Mouse (Mus musculus) MEL (cell line): ENCODE results near the gene Tgm3. TPM values are rescaled to one million over a fixed set of nuclear protein-coding genes. Genes with fewer than 3 reads are reported as not detected.

Experiments used
- DNase-seq: peaks from one replicate; pipeline ENCODE4 v3.0.0; 2011; ENCODE audit warnings: low read depth, low spot score
- H3K27ac ChIP-seq: 2 replicates; pipeline ENCODE4 v1.5.1; 2012; ENCODE audit warnings: low read depth, mild to moderate bottlenecking, control low read depth, low read length, moderate library complexity; ENCODE audit not compliant: control insufficient read depth
- H3K27me3 ChIP-seq, 2 experiments: fragments of 150-350 bp in 1 of 2; sonication (generic) in 1 of 2; 2 replicates each; pipeline ENCODE4 v1.6.1; 2012; ENCODE audit warnings: low read length in 2 of 2, mild to moderate bottlenecking in 2 of 2, improper control_type of control experiment in 1 of 2, moderate library complexity in 1 of 2; ENCODE audit not compliant: insufficient read depth in 2 of 2, control insufficient read depth in 1 of 2
- H3K36me3 ChIP-seq, 2 experiments: 2 replicates each; pipeline ENCODE4 v1.6.1; 2012 to 2014; ENCODE audit warnings: low read length in 2 of 2, improper control_type of control experiment in 1 of 2, inconsistent platforms in 1 of 2, mild to moderate bottlenecking in 1 of 2; ENCODE audit not compliant: insufficient read depth in 2 of 2, control insufficient read depth in 1 of 2
- H3K4me1 ChIP-seq, 2 experiments: fragments of 150-350 bp in 1 of 2; sonication (generic) in 1 of 2; 2 replicates each; pipeline ENCODE4 v1.6.1; 2012; ENCODE audit warnings: low read length in 2 of 2, improper control_type of control experiment in 1 of 2, mild to moderate bottlenecking in 1 of 2; ENCODE audit not compliant: insufficient read depth in 2 of 2, control insufficient read depth in 1 of 2
- H3K4me3 ChIP-seq, 2 experiments: fragments of 150-350 bp in 1 of 2; sonication (generic) in 1 of 2; 2 replicates each; pipeline ENCODE4 v1.5.1; 2012; ENCODE audit warnings: low read depth in 2 of 2, low read length in 2 of 2, mild to moderate bottlenecking in 2 of 2, moderate library complexity in 2 of 2, control low read depth in 1 of 2, improper control_type of control experiment in 1 of 2; ENCODE audit not compliant: control insufficient read depth in 1 of 2, insufficient read depth in 1 of 2
- H3K79me2 ChIP-seq: 2 replicates; pipeline ENCODE4 v1.6.1; 2012; ENCODE audit warnings: mild to moderate bottlenecking, low read length, moderate library complexity; ENCODE audit not compliant: control insufficient read depth, poor library complexity, insufficient read depth
- H3K9ac ChIP-seq: 2 replicates; pipeline ENCODE4 v1.6.1; 2012; ENCODE audit warnings: low read depth, mild to moderate bottlenecking, control low read depth, low read length, moderate library complexity; ENCODE audit not compliant: control insufficient read depth, poor library complexity, severe bottlenecking
- H3K9me3 ChIP-seq: fragments of 150-350 bp; sonication (generic); replicated peaks from 2 replicates; pipeline ENCODE4 v1.6.1; 2012; ENCODE audit warnings: mild to moderate bottlenecking, low read length, improper control_type of control experiment, moderate library complexity; ENCODE audit not compliant: insufficient read depth
- CTCF ChIP-seq, 3 experiments: IDR thresholded peaks in 2 of 3; conservative IDR thresholded peaks in 1 of 3; 2 replicates each; pipeline ENCODE4 v1.5.1; 2011 to 2012; ENCODE audit warnings: low read length in 3 of 3, low read depth in 2 of 3, mild to moderate bottlenecking in 2 of 3, improper control_type of control experiment in 1 of 3, inconsistent platforms in 1 of 3, mixed read lengths in 1 of 3, moderate library complexity in 1 of 3; ENCODE audit not compliant: control insufficient read depth in 1 of 3, insufficient read depth in 1 of 3, poor library complexity in 1 of 3, severe bottlenecking in 1 of 3
- E2F4 ChIP-seq: IDR thresholded peaks from 2 replicates; pipeline ENCODE4 v1.6.1; 2011; ENCODE audit warnings: low read depth, low read length, improper control_type of control experiment, borderline replicate concordance
- GABPA ChIP-seq: IDR thresholded peaks from 2 replicates; pipeline ENCODE4 v1.6.1; 2012; ENCODE audit warnings: low read depth, mild to moderate bottlenecking, inconsistent platforms, low read length, improper control_type of control experiment, moderate library complexity
- GATA1 ChIP-seq: IDR thresholded peaks from 2 replicates; pipeline ENCODE4 v1.6.1; 2011; ENCODE audit warnings: low read depth, low read length, improper control_type of control experiment
- KAT2A ChIP-seq: conservative IDR thresholded peaks from 2 replicates; pipeline ENCODE4 v1.6.1; 2012; ENCODE audit warnings: low read depth, low read length, improper control_type of control experiment, inconsistent platforms
- MAX ChIP-seq: IDR thresholded peaks from 2 replicates; pipeline ENCODE4 v1.6.1; 2011; ENCODE audit warnings: low read length, improper control_type of control experiment
- MAZ ChIP-seq: IDR thresholded peaks from 2 replicates; pipeline ENCODE4 v1.6.1; 2012; ENCODE audit warnings: low read depth, mild to moderate bottlenecking, inconsistent platforms, low read length, improper control_type of control experiment
- MEF2A ChIP-seq: IDR thresholded peaks from 2 replicates; pipeline ENCODE4 v1.6.1; 2014; ENCODE audit warnings: low read depth, mild to moderate bottlenecking, inconsistent platforms, low read length, improper control_type of control experiment; ENCODE audit not compliant: poor library complexity, insufficient replicate concordance, severe bottlenecking; ENCODE audit errors: extremely low read depth
- NELFE ChIP-seq: IDR thresholded peaks from 2 replicates; pipeline ENCODE4 v1.6.1; 2011; ENCODE audit warnings: low read depth, low read length, improper control_type of control experiment
- NRF1 ChIP-seq: IDR thresholded peaks from 2 replicates; pipeline ENCODE4 v1.6.1; 2014; ENCODE audit warnings: low read depth, mild to moderate bottlenecking, inconsistent platforms, low read length, improper control_type of control experiment, moderate library complexity; ENCODE audit not compliant: poor library complexity, insufficient read depth, severe bottlenecking
- POLR2A ChIP-seq, 2 experiments: IDR thresholded peaks; 2 replicates each; pipeline ENCODE4 v1.6.1; 2011 to 2012; ENCODE audit warnings: low read length in 2 of 2, mild to moderate bottlenecking in 2 of 2, control low read depth in 1 of 2, improper control_type of control experiment in 1 of 2, low read depth in 1 of 2, moderate library complexity in 1 of 2; ENCODE audit not compliant: control insufficient read depth in 1 of 2, insufficient read depth in 1 of 2, poor library complexity in 1 of 2
- RAD21 ChIP-seq: IDR thresholded peaks from 2 replicates; pipeline ENCODE4 v1.6.1; 2011; ENCODE audit warnings: mild to moderate bottlenecking, low read depth, low read length, improper control_type of control experiment
- RCOR1 ChIP-seq: IDR thresholded peaks from 2 replicates; pipeline ENCODE4 v1.6.1; 2012; ENCODE audit warnings: low read depth, mild to moderate bottlenecking, inconsistent platforms, low read length, improper control_type of control experiment
- SMC3 ChIP-seq: IDR thresholded peaks from 2 replicates; pipeline ENCODE4 v1.6.1; 2011; ENCODE audit warnings: low read depth, low read length, improper control_type of control experiment
- TBP ChIP-seq: IDR thresholded peaks from 2 replicates; pipeline ENCODE4 v1.8.0; 2011; ENCODE audit warnings: low read depth, low read length, improper control_type of control experiment
- TCF12 ChIP-seq: IDR thresholded peaks from 2 replicates; pipeline ENCODE4 v1.6.1; 2014; ENCODE audit warnings: low read depth, mild to moderate bottlenecking, inconsistent platforms, low read length, improper control_type of control experiment, moderate library complexity
- USF1 ChIP-seq: IDR thresholded peaks from 2 replicates; pipeline ENCODE4 v1.6.1; 2014; ENCODE audit warnings: low read depth, mild to moderate bottlenecking, inconsistent platforms, low read length, improper control_type of control experiment, moderate library complexity
- ZC3H11A ChIP-seq: IDR thresholded peaks from 2 replicates; pipeline ENCODE4 v1.6.1; 2012; ENCODE audit warnings: low read depth, mild to moderate bottlenecking, inconsistent platforms, low read length, improper control_type of control experiment
- ZKSCAN1 ChIP-seq: IDR thresholded peaks from 2 replicates; pipeline ENCODE4 v1.6.1; 2012; ENCODE audit warnings: low read depth, mild to moderate bottlenecking, inconsistent platforms, low read length, improper control_type of control experiment, moderate library complexity
- polyA plus RNA-seq, 2 experiments: library from polyadenylated mRNA; stranded (reverse) in 1 of 2; unstranded in 1 of 2; fragments of >175 nt in 1 of 2; fragments of >200 nt in 1 of 2; gene quantifications; 2 replicates each; pipeline versions ENCODE4 v1.2.1 to v1.2.4; 2012; ENCODE audit warnings: low replicate concordance in 2 of 2, low read depth in 1 of 2; ENCODE audit not compliant: insufficient read length in 2 of 2, insufficient read depth in 1 of 2, missing spikeins in 1 of 2
- total RNA-seq: library from RNA; depleted of rRNA; stranded (reverse); fragments of 300-350 nt; gene quantifications from 2 replicates; pipeline ENCODE4 v1.2.3, GENCODE M21; 2012

The Tgm3 gene
- total and polyA plus RNA-seq, 3 experiments, result not detected

DNA sequence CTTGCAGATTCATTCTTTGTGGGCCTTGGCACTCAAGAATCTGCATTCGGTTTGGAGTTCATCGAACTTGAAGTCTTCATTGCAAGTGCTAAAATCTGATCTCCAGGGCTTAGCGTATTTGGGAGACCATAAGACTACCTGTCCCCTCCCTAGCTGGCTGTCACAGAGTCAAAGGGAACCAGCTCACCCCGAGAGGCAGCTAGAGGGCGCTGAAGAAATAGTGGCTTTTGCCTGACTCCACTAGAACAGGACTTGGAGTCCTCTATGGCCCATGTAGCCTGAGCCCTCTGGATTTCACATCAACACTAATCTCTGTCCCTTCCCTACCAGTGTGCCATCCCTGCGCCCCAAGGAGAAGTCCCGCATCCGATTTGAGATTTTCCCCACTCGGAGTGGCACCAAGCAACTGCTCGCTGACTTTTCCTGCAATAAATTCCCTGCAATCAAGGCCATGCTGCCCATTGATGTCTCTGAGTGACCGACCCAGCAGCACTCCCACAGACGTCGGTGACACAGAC lies 35.8 kb downstream of the Tgm3 start:
- no peaks in the 10 kb centered on the region for H3K36me3 ChIP-seq
- no peak overlapping the region for H3K9ac ChIP-seq
- TF ChIP-seq POLR2A (IDR thresholded peaks at IDR 0.05; ENCODE audit: control insufficient read depth in 1 of 2, insufficient read depth in 1 of 2, low read depth in 1 of 2, low read length in 2 of 2, poor library complexity in 1 of 2) (no peak), CTCF (IDR thresholded peaks at IDR 0.05 in 2 of 3, conservative IDR thresholded peaks at IDR 0.05 in 1 of 3; ENCODE audit: control insufficient read depth in 1 of 3, insufficient read depth in 1 of 3, low read depth in 2 of 3, low read length in 3 of 3, poor library complexity in 1 of 3, severe bottlenecking in 1 of 3) (peak in 2 of 3 experiments; percentile 31 to 41; a peak in 4 of 6 replicates), NELFE (no peak), MAZ (no peak), RAD21 (no peak; the same call in 1 of the 2 replicates)
- TF ChIP-seq, all 39 proteins: peak for 1
- Histone ChIP-seq H3K79me2 (no peaks in the 10 kb centered on the region), H3K27me3 (peaks cover 2 to 6% of the 10 kb centered on the region in 2 experiments; a peak in 3 of 4 replicates), H3K4me1 (no peaks in the 10 kb centered on the region), H3K27ac (no peak overlapping the region), H3K4me3 (no peak overlapping the region), H3K9me3 (no peaks in the 10 kb centered on the region)
- no peak for DNase-seq

DNA sequence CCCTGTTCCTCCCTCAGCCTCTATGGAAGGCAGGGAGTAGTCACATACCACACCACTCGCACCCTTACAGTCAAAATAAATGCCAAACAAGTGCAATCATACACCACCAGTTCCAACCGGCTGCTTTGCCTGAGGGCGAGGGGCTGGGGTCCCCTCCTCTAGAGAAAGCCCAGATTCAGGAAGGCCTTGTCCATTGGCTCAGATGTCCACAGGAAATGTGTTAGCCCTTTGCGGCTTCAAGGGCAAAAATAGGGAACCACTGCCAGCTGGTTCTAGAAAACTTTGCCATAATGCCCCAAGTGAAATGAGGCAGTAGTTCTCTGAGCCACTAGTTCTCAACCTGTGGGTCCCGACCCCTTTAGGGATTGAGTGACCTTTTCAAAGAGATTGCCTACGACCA lies 36.6 kb downstream of the Tgm3 start:
- peaks cover 2 to 6% of the 10 kb centered on the region in 2 experiments; a peak in 3 of 4 replicates for H3K27me3 ChIP-seq
- no peak for TF ChIP-seq MAX
- no peak for TF ChIP-seq MEF2A
- TF ChIP-seq ZKSCAN1, result no peak
- no peak for TF ChIP-seq TCF12
- no peak for TF ChIP-seq KAT2A
- no peak for TF ChIP-seq NRF1
- TF ChIP-seq GATA1, result no peak
- no peak for TF ChIP-seq USF1
- H3K79me2 ChIP-seq, result no peaks in the 10 kb centered on the region
- no peak for DNase-seq
- no peak overlapping the region for H3K9ac ChIP-seq
- no peaks in the 10 kb centered on the region for H3K36me3 ChIP-seq
- H3K4me3 ChIP-seq, result no peak overlapping the region
- H3K4me1 ChIP-seq, result no peaks in the 10 kb centered on the region
- H3K27ac ChIP-seq, result no peak overlapping the region
- H3K9me3 ChIP-seq, result no peaks in the 10 kb centered on the region

DNA sequence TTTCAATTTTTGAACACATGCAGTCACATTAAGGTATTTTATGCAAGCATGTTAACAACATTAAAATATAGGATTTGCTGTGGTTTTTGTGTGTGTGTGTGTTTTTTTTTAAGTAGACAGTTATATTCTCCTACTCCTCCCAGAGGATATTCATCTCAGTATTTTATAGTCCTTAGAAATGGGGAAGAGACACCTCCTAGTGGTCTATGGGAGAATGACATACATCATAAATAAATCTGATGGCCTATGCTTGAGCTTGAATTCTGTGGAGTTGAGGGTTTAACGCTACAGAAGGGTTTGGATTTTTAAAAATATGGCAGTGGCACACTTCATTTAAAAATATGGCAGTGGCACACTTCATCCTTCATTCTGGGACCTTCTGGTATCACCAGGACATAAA lies 46.0 kb downstream of the Tgm3 start:
- H3K27me3 ChIP-seq, result peaks cover 0 to 4% of the 10 kb centered on the region in 2 experiments; a peak in 2 of 4 replicates
- no peak overlapping the region for H3K27ac ChIP-seq
- no peaks in the 10 kb centered on the region for H3K79me2 ChIP-seq
- H3K9me3 ChIP-seq, result no peaks in the 10 kb centered on the region
- H3K9ac ChIP-seq, result no peak overlapping the region
- peak; percentile 51 for DNase-seq
- no peak overlapping the region for H3K4me3 ChIP-seq
- TF ChIP-seq CTCF (IDR thresholded peaks at IDR 0.05 in 2 of 3, conservative IDR thresholded peaks at IDR 0.05 in 1 of 3; ENCODE audit: control insufficient read depth in 1 of 3, insufficient read depth in 1 of 3, low read depth in 2 of 3, low read length in 3 of 3, poor library complexity in 1 of 3, severe bottlenecking in 1 of 3), result peak in 2 of 3 experiments; percentile 52 to 73; a peak in 3 of 6 replicates
- peak; percentile 62 for TF ChIP-seq ZC3H11A
- no peak for TF ChIP-seq E2F4
- peak; percentile 76 for TF ChIP-seq RAD21
- no peak for TF ChIP-seq TBP
- peak; percentile 77 for TF ChIP-seq SMC3
- TF ChIP-seq RCOR1, result no peak
- no peak for TF ChIP-seq GABPA
- TF ChIP-seq, all 39 proteins: peak for 4
- Histone ChIP-seq H3K4me1 (no peaks in the 10 kb centered on the region), H3K36me3 (no peaks in the 10 kb centered on the region)
